Mouse (Mus musculus) lung, embryonic 16.5 days (tissue): ENCODE results near the gene Pax5. TPM values are rescaled to one million over a fixed set of nuclear protein-coding genes. Genes with fewer than 3 reads are reported as not detected.

Experiments used
- ATAC-seq: fragments of 200-750 bp; cut with Nextera tagmentation; 2 replicates; pipeline ENCODE4 v1.8.0; 2017; ENCODE audit warnings: low read depth, mild to moderate bottlenecking, moderate library complexity
- H3K27ac ChIP-seq: fragments of 300-500 bp; sonication (generic); 2 replicates; pipeline ENCODE4 v1.5.1; 2014; ENCODE audit warnings: mild to moderate bottlenecking, control low read depth, low read length
- H3K27me3 ChIP-seq: fragments of 300-500 bp; sonication (generic); 2 replicates; pipeline ENCODE4 v1.6.1; 2014; ENCODE audit warnings: low read depth, low read length, mixed read lengths; ENCODE audit not compliant: control insufficient read depth, insufficient read depth
- H3K36me3 ChIP-seq: fragments of 300-500 bp; sonication (generic); 2 replicates; pipeline ENCODE4 v1.6.1; 2014; ENCODE audit warnings: low read length; ENCODE audit not compliant: control insufficient read depth, insufficient read depth
- H3K4me1 ChIP-seq: fragments of 300-500 bp; sonication (generic); replicated peaks from 2 replicates; pipeline ENCODE4 v1.6.1; 2014; ENCODE audit warnings: low read length, mixed read lengths; ENCODE audit not compliant: control insufficient read depth, insufficient read depth
- H3K4me2 ChIP-seq: fragments of 300-500 bp; sonication (generic); 2 replicates; pipeline ENCODE4 v1.6.1; 2014; ENCODE audit warnings: low read depth, low read length, control low read depth
- H3K4me3 ChIP-seq: fragments of 300-500 bp; sonication (generic); 2 replicates; pipeline ENCODE4 v1.5.1; 2014; ENCODE audit warnings: mild to moderate bottlenecking, low read length, control low read depth
- H3K9ac ChIP-seq: fragments of 300-500 bp; sonication (generic); 2 replicates; pipeline ENCODE4 v1.6.1; 2014; ENCODE audit warnings: low read length, control low read depth
- H3K9me3 ChIP-seq: fragments of 300-500 bp; sonication (generic); 2 replicates; pipeline ENCODE4 v1.6.1; 2016; ENCODE audit warnings: low read length; ENCODE audit not compliant: control insufficient read depth
- WGBS: fragments of 180-500 bp; shearing (Covaris S2); extraction: QIAGEN DNeasy Blood & Tissue Kit; methylation state at CpG from one replicate; pipeline ENCODE4 v1.1.7; 2014; 5-methylcytosine and 5-hydroxymethylcytosine counted together
- polyA plus RNA-seq: library from polyadenylated mRNA; unstranded; fragments of >200 nt; fragmentation: Nextera tagmentation; extraction: Ambion mirVana; gene quantifications from 2 replicates; pipeline ENCODE4 v1.2.1, GENCODE M21; 2015

The Pax5 gene
- polyA plus RNA-seq, 1 experiment from 2014 or later: not detected

DNA sequence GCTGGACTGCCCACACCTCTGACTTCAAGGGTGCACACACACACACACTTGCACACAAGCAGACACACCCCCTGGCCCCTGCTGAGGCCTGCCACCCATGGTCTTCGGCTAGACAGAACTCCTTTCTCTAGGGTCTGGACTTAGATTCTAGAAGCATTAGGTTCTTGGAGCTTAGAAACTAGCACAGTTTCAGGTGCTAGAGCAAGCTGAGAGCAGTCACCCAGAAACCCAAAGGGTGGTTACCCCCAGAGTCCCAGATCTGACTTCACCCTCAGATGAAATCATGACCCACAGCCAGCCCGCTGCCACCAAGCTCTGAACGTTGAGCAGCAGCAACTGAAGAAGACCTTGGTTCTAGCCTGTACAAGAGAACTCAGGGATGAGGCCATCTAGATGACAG lies 38.8 kb downstream of the Pax5 start:
- H3K36me3 ChIP-seq: no peaks in the 10 kb centered on the region

GRCm38 (mm10) chr4:44671035-44671434 lies 39.3 kb downstream of the Pax5 start:
- H3K36me3 ChIP-seq: no peaks in the 10 kb centered on the region
- H3K4me3 ChIP-seq: no peak overlapping the region
- no peak for ATAC-seq
- no peak overlapping the region for H3K9ac ChIP-seq
- H3K27ac ChIP-seq: no peak overlapping the region
- H3K4me1 ChIP-seq: no peaks in the 10 kb centered on the region; the same call in 1 of the 2 replicates
- H3K9me3 ChIP-seq: 0 out of 2 replicates have a peak, but pooled peaks cover 5% of the 10 kb centered on the region
- H3K27me3 ChIP-seq: peaks cover 3% of the 10 kb centered on the region; the same call in 1 of the 2 replicates
- 84% methylated on average over 2 of the region's 2 CpGs for WGBS
- H3K4me2 ChIP-seq: no peak overlapping the region

More for the DNA sequence above, 38.8 kb downstream of the Pax5 start:
- no peak overlapping the region for H3K27ac ChIP-seq
- H3K4me2 ChIP-seq: no peak overlapping the region
- H3K27me3 ChIP-seq: peaks cover 2% of the 10 kb centered on the region; the same call in 1 of the 2 replicates
- 90% methylated on average over 3 of the region's 3 CpGs for WGBS
- no peak overlapping the region for H3K4me3 ChIP-seq
- no peaks in the 10 kb centered on the region; the same call in 1 of the 2 replicates for H3K4me1 ChIP-seq
- H3K9ac ChIP-seq: no peak overlapping the region
- 0 out of 2 replicates have a peak, but pooled peaks cover 5% of the 10 kb centered on the region for H3K9me3 ChIP-seq
- no peak for ATAC-seq

GRCm38 (mm10) chr4:44670380-44670779 lies 39.9 kb downstream of the Pax5 start:
- ATAC-seq: no peak
- Histone ChIP-seq H3K4me1 (no peaks in the 10 kb centered on the region; the same call in 1 of the 2 replicates), H3K4me3 (no peak overlapping the region), H3K27me3 (peaks cover 6% of the 10 kb centered on the region), H3K36me3 (no peaks in the 10 kb centered on the region), H3K4me2 (no peak overlapping the region), H3K9me3 (0 out of 2 replicates have a peak, but pooled peaks cover 5% of the 10 kb centered on the region), H3K27ac (no peak overlapping the region), H3K9ac (no peak overlapping the region)
- WGBS: 72% methylated on average over 4 of the region's 4 CpGs

DNA sequence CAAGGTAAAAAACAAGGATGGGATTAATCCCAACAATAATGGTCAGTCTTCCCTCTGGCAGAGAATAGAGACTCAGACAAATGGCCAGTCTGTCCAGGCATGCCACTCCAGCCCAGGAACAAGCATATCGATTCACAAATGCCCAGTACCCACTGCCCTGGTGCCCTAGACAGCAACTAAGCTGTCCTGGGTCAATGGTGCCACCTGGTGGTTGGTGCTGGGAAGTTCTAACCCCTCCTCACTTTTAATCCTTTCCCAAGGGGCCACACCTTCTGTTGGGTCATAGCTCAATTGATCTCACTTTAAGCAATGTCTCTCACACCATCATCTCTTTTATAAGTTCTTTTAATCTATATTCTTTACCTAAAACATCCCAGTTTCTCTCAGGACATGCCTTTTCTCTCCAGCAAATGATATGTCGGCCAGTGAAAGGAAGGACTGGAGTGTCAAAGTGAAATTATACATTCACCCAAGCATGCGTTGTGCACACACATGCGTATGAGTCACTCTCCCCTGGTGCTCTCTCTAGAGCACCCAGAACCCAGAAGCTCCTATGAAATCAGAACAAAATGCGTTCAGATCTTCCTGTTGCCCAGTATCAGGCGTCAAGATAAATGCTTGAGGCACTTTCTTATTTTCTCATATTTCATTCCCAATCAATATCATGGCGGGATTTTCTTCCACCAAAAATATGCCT lies 40.7 kb downstream of the Pax5 start:
- no peak overlapping the region for H3K4me3 ChIP-seq
- WGBS: 79% methylated on average over 7 of the region's 7 CpGs
- H3K36me3 ChIP-seq: no peaks in the 10 kb centered on the region
- no peak overlapping the region for H3K4me2 ChIP-seq
- 0 out of 2 replicates have a peak, but pooled peaks cover 5% of the 10 kb centered on the region for H3K9me3 ChIP-seq
- ATAC-seq: no peak
- no peaks in the 10 kb centered on the region; the same call in 1 of the 2 replicates for H3K4me1 ChIP-seq
- peaks cover 14% of the 10 kb centered on the region for H3K27me3 ChIP-seq
- no peak overlapping the region for H3K9ac ChIP-seq
- H3K27ac ChIP-seq: no peak overlapping the region

GRCm38 (mm10) chr4:44668574-44668973 lies 41.7 kb downstream of the Pax5 start:
- Histone ChIP-seq H3K4me3 (no peak overlapping the region), H3K27me3 (peaks cover 22% of the 10 kb centered on the region), H3K9me3 (0 out of 2 replicates have a peak, but pooled peaks cover 5% of the 10 kb centered on the region), H3K4me2 (no peak overlapping the region), H3K4me1 (peaks cover 3% of the 10 kb centered on the region; the same call in 1 of the 2 replicates), H3K9ac (no peak overlapping the region), H3K27ac (no peak overlapping the region), H3K36me3 (no peaks in the 10 kb centered on the region)
- WGBS: 68% methylated on average over 6 of the region's 6 CpGs
- ATAC-seq: no peak

DNA sequence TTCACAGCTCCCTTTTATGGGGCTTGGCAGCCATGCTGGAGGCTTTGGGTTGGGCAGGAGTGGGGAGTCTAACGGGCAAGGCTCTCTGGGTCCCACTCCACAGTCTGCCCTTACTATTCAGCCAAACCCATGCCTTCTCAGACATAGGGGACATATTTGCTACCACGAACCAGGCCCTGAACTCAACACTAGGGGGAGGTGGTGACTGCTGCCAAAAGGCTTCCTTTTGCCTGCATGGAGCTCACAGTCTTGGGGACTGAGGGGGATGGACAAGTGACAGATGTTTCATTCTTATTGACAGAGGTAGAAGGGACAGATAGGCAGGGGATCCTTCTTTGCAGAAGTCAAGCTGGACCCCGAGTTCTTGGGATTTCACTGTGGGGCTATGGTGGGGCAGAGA lies 42.1 kb downstream of the Pax5 start:
- H3K27ac ChIP-seq: no peak overlapping the region
- H3K9me3 ChIP-seq: 0 out of 2 replicates have a peak, but pooled peaks cover 5% of the 10 kb centered on the region
- no peak overlapping the region for H3K4me2 ChIP-seq
- H3K4me3 ChIP-seq: no peak overlapping the region
- H3K9ac ChIP-seq: no peak overlapping the region
- H3K36me3 ChIP-seq: no peaks in the 10 kb centered on the region
- WGBS: 45% methylated on average over 3 of the region's 3 CpGs
- peaks cover 26% of the 10 kb centered on the region for H3K27me3 ChIP-seq
- no peak for ATAC-seq
- peaks cover 3% of the 10 kb centered on the region; the same call in 1 of the 2 replicates for H3K4me1 ChIP-seq

DNA sequence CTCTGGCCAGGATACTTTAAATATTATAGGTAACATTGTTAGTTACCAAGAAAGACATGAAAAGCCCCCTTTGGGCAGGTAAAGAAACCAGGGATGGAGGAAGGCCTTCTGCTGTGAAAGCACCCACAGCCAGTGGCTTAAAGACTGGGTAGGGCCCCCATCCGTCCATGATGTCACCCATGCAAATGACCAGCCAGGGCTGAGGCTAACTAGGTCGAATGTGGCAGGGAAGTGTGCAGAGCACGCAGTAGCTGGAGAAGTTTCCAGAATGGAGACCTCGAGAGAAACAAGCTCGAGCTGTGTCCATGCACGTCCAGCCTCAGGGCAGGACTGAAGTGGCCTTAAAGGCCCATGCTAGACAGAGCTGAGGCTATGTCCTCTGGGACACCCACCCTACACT lies 42.9 kb downstream of the Pax5 start:
- H3K27ac ChIP-seq: no peak overlapping the region
- no peak for ATAC-seq
- 68% methylated on average over 6 of the region's 6 CpGs for WGBS
- peaks cover 3% of the 10 kb centered on the region; the same call in 1 of the 2 replicates for H3K4me1 ChIP-seq
- peaks cover 34% of the 10 kb centered on the region for H3K27me3 ChIP-seq
- H3K9ac ChIP-seq: no peak overlapping the region
- no peak overlapping the region for H3K4me2 ChIP-seq
- H3K4me3 ChIP-seq: no peak overlapping the region
- 0 out of 2 replicates have a peak, but pooled peaks cover 5% of the 10 kb centered on the region for H3K9me3 ChIP-seq
- no peaks in the 10 kb centered on the region for H3K36me3 ChIP-seq

DNA sequence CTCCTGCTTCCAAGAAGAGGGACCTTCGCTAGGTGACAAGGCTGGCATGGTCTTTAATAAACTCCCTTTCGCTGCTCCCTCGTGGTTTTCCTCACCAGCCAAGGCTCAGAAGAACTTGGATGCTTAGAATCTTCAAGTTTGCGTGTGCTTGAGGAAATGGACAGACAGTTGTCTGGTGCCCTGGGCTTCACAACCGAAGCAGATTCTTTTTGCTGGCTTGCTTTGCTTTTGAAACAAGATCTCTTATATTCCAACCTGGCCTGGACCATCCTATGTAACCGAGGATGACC lies 45.6 kb downstream of the Pax5 start:
- H3K27me3 ChIP-seq: peaks cover 42% of the 10 kb centered on the region
- no peak overlapping the region for H3K27ac ChIP-seq
- peak overlapping the region; percentile 95 for H3K4me2 ChIP-seq
- no peak overlapping the region for H3K9ac ChIP-seq
- 27% methylated on average over 6 of the region's 6 CpGs for WGBS
- ATAC-seq: no peak
- H3K36me3 ChIP-seq: no peaks in the 10 kb centered on the region
- H3K4me1 ChIP-seq: peaks cover 3% of the 10 kb centered on the region; the same call in 1 of the 2 replicates
- H3K4me3 ChIP-seq: peak overlapping the region; percentile 55
- H3K9me3 ChIP-seq: 0 out of 2 replicates have a peak, but pooled peaks cover 5% of the 10 kb centered on the region

GRCm38 (mm10) chr4:44664004-44664766 lies 46.1 kb downstream of the Pax5 start:
- Histone ChIP-seq H3K9ac (peak overlapping the region; percentile 44), H3K4me2 (peak overlapping the region; percentile 95), H3K4me1 (peaks cover 3% of the 10 kb centered on the region; the same call in 1 of the 2 replicates), H3K27ac (no peak overlapping the region), H3K4me3 (peak overlapping the region; percentile 55), H3K27me3 (peaks cover 42% of the 10 kb centered on the region), H3K36me3 (no peaks in the 10 kb centered on the region), H3K9me3 (0 out of 2 replicates have a peak, but pooled peaks cover 2% of the 10 kb centered on the region)
- WGBS: under 1% methylated on average over 81 of the region's 81 CpGs
- 0 out of 2 replicates have a peak, but pooled peaks have one; percentile 43 for ATAC-seq
